Mouse (Mus musculus) adrenal gland (tissue): ENCODE results near the gene A530016L24Rik.

ENCODE experiments used
- intact Hi-C: fragments of 180-260 bp; cut with DNase I; formaldehyde crosslinking; loops from one replicate; pipeline ENCODE4 v1.15.1; 2025
- long read RNA-seq, 2 experiments: library from polyadenylated mRNA; unstranded; transcript quantifications; one replicate each; pipeline ENCODE4 v2.0.0; 2020; ENCODE audit warnings: borderline replicate concordance in 1 of 2; ENCODE audit not compliant: insufficient replicate concordance in 1 of 2

A530016L24Rik gene
- long read RNA-seq, experiment 1, partial matches to known transcripts: 0 of 1 reads
- long read RNA-seq, experiment 1, other reads (novel, unspliced or antisense): 1 of 1 reads
- long read RNA-seq, experiment 2, partial matches to known transcripts: 0 of 2 reads
- long read RNA-seq, experiment 2, other reads (novel, unspliced or antisense): 0 of 2 reads

- intact Hi-C loops: no loop called here
These were observed at the start of gene A530016L24Rik for GRCm38 (mm10) chr12:112489134-112489533. TSS of gene A530016L24Rik (plus strand) at chr12:112489448.

GRCm38 (mm10) chr12:112439993-112440392 is 49.3 kb upstream of the A530016L24Rik start:
- intact Hi-C loops: no loop called here

- intact Hi-C loops: no loop called here
These were observed 40.0 kb upstream of the A530016L24Rik start for GRCm38 (mm10) chr12:112449144-112449827.

- intact Hi-C loops: loop anchor here (5.0 kb wide), 1 partner anchor 308 kb away; no protein-coding TSS in a partner anchor
These were observed 39.4 kb upstream of the A530016L24Rik start for GRCm38 (mm10) chr12:112449828-112450180.

GRCm38 (mm10) chr12:112450883-112451282 is 38.4 kb upstream of the A530016L24Rik start:
- intact Hi-C loops: loop anchor here (5.0 kb wide), 1 partner anchor 309 kb away; no protein-coding TSS in a partner anchor

- intact Hi-C loops: loop anchor here (5.0 kb wide), 1 partner anchor 309 kb away; no protein-coding TSS in a partner anchor
These were observed 37.9 kb upstream of the A530016L24Rik start for GRCm38 (mm10) chr12:112451381-112451780.

- intact Hi-C loops: loop anchor here (5.0 kb wide), 1 partner anchor 310 kb away; no protein-coding TSS in a partner anchor
These were observed 37.4 kb upstream of the A530016L24Rik start for GRCm38 (mm10) chr12:112451826-112452225.

GRCm38 (mm10) chr12:112456144-112456713 is 33.0 kb upstream of the A530016L24Rik start:
- intact Hi-C loops: no loop called here

- intact Hi-C loops: no loop called here
These were observed 31.4 kb upstream of the A530016L24Rik start for GRCm38 (mm10) chr12:112457839-112458238.

- intact Hi-C loops: loop anchor here (5.0 kb wide), 1 partner anchor 70 kb away; no protein-coding TSS in a partner anchor
These were observed 26.8 kb upstream of the A530016L24Rik start for GRCm38 (mm10) chr12:112462423-112462822.

GRCm38 (mm10) chr12:112463209-112463608 is 26.0 kb upstream of the A530016L24Rik start:
- intact Hi-C loops: loop anchor here (5.0 kb wide), 1 partner anchor 69 kb away; no protein-coding TSS in a partner anchor

GRCm38 (mm10) chr12:112463750-112464444 is 25.4 kb upstream of the A530016L24Rik start:
- intact Hi-C loops: loop anchor here (5.0 kb wide), 1 partner anchor 68 kb away; no protein-coding TSS in a partner anchor

GRCm38 (mm10) chr12:112464516-112464915 is 24.7 kb upstream of the A530016L24Rik start:
- intact Hi-C loops: loop anchor here (5.0 kb wide), 1 partner anchor 68 kb away; no protein-coding TSS in a partner anchor

- intact Hi-C loops: no loop called here
These were observed 23.3 kb upstream of the A530016L24Rik start for GRCm38 (mm10) chr12:112465928-112466327.

GRCm38 (mm10) chr12:112467387-112467786 is 21.9 kb upstream of the A530016L24Rik start:
- intact Hi-C loops: no loop called here

- intact Hi-C loops: no loop called here
These were observed 19.9 kb upstream of the A530016L24Rik start for GRCm38 (mm10) chr12:112469393-112469792.

GRCm38 (mm10) chr12:112470216-112470615 is 19.0 kb upstream of the A530016L24Rik start:
- intact Hi-C loops: loop anchor here (5.0 to 10.0 kb wide), 2 partner anchors 72 to 355 kb away; no protein-coding TSS in a partner anchor

GRCm38 (mm10) chr12:112473777-112474176 is 15.5 kb upstream of the A530016L24Rik start:
- intact Hi-C loops: loop anchor here (1.0 to 10.0 kb wide), 3 partner anchors 69 to 359 kb away; no protein-coding TSS in a partner anchor

GRCm38 (mm10) chr12:112489535-112489934 is 287 bp downstream of the A530016L24Rik start:
- intact Hi-C loops: no loop called here

- intact Hi-C loops: no loop called here
These were observed 1.2 kb downstream of the A530016L24Rik start for GRCm38 (mm10) chr12:112490444-112490939.

GRCm38 (mm10) chr12:112496136-112496535 is 6.9 kb downstream of the A530016L24Rik start:
- intact Hi-C loops: loop anchor here (5.0 kb wide), 1 partner anchor 46 kb away; no protein-coding TSS in a partner anchor
